ENCODE assay signal across 41 mouse cellular contexts in the genomic region with DNA sequence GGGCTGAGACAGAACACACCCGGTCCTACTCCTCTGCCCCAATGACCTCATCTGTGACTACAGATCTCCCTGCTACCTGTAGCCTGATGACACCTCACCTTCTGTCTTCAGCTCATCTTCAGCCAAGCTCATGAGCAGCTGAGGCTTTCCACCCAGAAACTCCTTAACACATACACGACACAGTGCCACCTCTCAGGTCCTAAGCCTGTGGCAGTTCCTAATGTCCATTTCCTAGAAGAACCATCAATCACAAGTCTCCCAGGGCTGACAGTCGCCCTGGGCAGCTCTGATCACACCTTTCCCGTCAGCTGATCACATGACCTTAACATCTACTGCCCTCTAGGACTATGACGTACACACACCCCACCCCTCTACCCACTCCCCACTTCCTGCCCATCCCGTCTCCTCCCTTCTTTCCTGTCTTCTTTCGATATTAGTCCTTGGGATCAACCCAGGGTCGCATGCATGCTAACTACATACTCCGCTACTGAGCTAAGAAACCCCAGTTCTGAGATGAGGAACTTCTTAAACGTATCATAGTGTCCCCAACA. TPM values are rescaled to one million over a fixed set of nuclear protein-coding genes. Genes with fewer than 3 reads are reported as not detected.
DNase-seq lines count a peak whose midpoint lies in the region; ATAC-seq and TF ChIP-seq lines count a peak whose summit lies in the region.
"Had no signal": no experiment of that assay in that cellular context is flagged by ENCODE, and none has a peak within 500 bp of the region (broad histone marks: within the 10 kb centered on the region; RNA-seq: fewer than 3 reads in every experiment).

No protein-coding gene starts in this region.

- H3K9me3 ChIP-seq in midbrain, embryonic 11.5 days (ENCODE audit: control insufficient read depth, low read length): no peaks in the 10 kb centered on the region
- H3K9me3 ChIP-seq in midbrain, embryonic 13.5 days: no peaks in the 10 kb centered on the region
- no peaks in the 10 kb centered on the region for H3K9me3 ChIP-seq in MEL (replicated peaks; ENCODE audit: insufficient read depth, low read length)
- H3K9me3 ChIP-seq: heart, embryonic 12.5 days; limb, embryonic 10.5 days; limb, embryonic 15.5 days; liver, embryonic 15.5 days; lung, embryonic 15.5 days; midbrain, embryonic 10.5 days; stomach, embryonic 15.5 days had no signal

- WGBS in midbrain, embryonic 11.5 days: 84% methylated on average over 10 of the region's 10 CpGs
- 85% methylated on average over 10 of the region's 10 CpGs for WGBS in midbrain, embryonic 13.5 days

- TF ChIP-seq POLR2A in MEL (IDR thresholded peaks at IDR 0.05; ENCODE audit: control insufficient read depth in 1 of 2, insufficient read depth in 1 of 2, low read depth in 1 of 2, low read length in 2 of 2, poor library complexity in 1 of 2): no peak

- H3K4me2 ChIP-seq in midbrain, embryonic 11.5 days: no peak overlapping the region
- no peak overlapping the region for H3K4me2 ChIP-seq in midbrain, embryonic 13.5 days (replicated peaks)
- H3K4me2 ChIP-seq: heart, embryonic 12.5 days; limb, embryonic 15.5 days; liver, embryonic 15.5 days; lung, embryonic 15.5 days; stomach, embryonic 15.5 days had no signal

- H3K9ac ChIP-seq in midbrain, embryonic 11.5 days (ENCODE audit: low read length): no peak overlapping the region
- no peak overlapping the region for H3K9ac ChIP-seq in midbrain, embryonic 13.5 days (replicated peaks)
- no peak overlapping the region for H3K9ac ChIP-seq in MEL (ENCODE audit: control insufficient read depth, low read depth, low read length, poor library complexity, severe bottlenecking)
- H3K9ac ChIP-seq: heart, embryonic 12.5 days; limb, embryonic 15.5 days; liver, embryonic 15.5 days; lung, embryonic 15.5 days; stomach, embryonic 15.5 days had no signal

- ATAC-seq in midbrain, embryonic 11.5 days (ENCODE audit: low FRiP score): no peak
- no peak for ATAC-seq in midbrain, embryonic 13.5 days
- ATAC-seq: forebrain, embryonic 16.5 days; hindbrain, embryonic 16.5 days; intestine, embryonic 16.5 days had no signal

- no peaks in the 10 kb centered on the region for H3K36me3 ChIP-seq in midbrain, embryonic 11.5 days (ENCODE audit: control insufficient read depth, insufficient read depth, low read length)
- H3K36me3 ChIP-seq in midbrain, embryonic 13.5 days: no peaks in the 10 kb centered on the region
- peaks cover 1 to 2% of the 10 kb centered on the region in 2 experiments; a peak in 1 of 4 replicates for H3K36me3 ChIP-seq in MEL (ENCODE audit: control insufficient read depth in 1 of 2, insufficient read depth in 2 of 2, low read length in 2 of 2)
- H3K36me3 ChIP-seq: limb, embryonic 10.5 days; midbrain, embryonic 10.5 days; stomach, embryonic 15.5 days had no signal

- H3K4me1 ChIP-seq in midbrain, embryonic 11.5 days (ENCODE audit: control insufficient read depth, insufficient read depth, low read length): no peaks in the 10 kb centered on the region
- no peaks in the 10 kb centered on the region for H3K4me1 ChIP-seq in midbrain, embryonic 13.5 days (replicated peaks)
- H3K4me1 ChIP-seq in MEL (ENCODE audit: control insufficient read depth in 1 of 2, insufficient read depth in 2 of 2, low read length in 2 of 2): peaks cover 2% of the 10 kb centered on the region in 2 experiments; a peak in 3 of 4 replicates
- H3K4me1 ChIP-seq: limb, embryonic 15.5 days; midbrain, embryonic 10.5 days had no signal

- no peak for TF ChIP-seq CTCF in MEL (IDR thresholded peaks at IDR 0.05 in 2 of 3, conservative IDR thresholded peaks at IDR 0.05 in 1 of 3; ENCODE audit: control insufficient read depth in 1 of 3, insufficient read depth in 1 of 3, low read depth in 2 of 3, low read length in 3 of 3, poor library complexity in 1 of 3, severe bottlenecking in 1 of 3)

- no peak overlapping the region for H3K4me3 ChIP-seq in midbrain, embryonic 11.5 days (ENCODE audit: low read depth, low read length)
- H3K4me3 ChIP-seq in midbrain, embryonic 13.5 days (replicated peaks): no peak overlapping the region
- H3K4me3 ChIP-seq in MEL (ENCODE audit: control insufficient read depth in 1 of 2, insufficient read depth in 1 of 2, low read depth in 2 of 2, low read length in 2 of 2): no peak overlapping the region
- H3K4me3 ChIP-seq: erythroblast, embryonic 14.5 days; gastrocnemius, adult 2 months; heart, embryonic 12.5 days; limb, embryonic 10.5 days; limb, embryonic 15.5 days; liver, embryonic 15.5 days; lung, embryonic 15.5 days; midbrain, embryonic 10.5 days; myocyte; stomach, embryonic 15.5 days had no signal

- no peak for TF ChIP-seq EP300 in MEL (IDR thresholded peaks at IDR 0.05; ENCODE audit: low read depth in 1 of 2, low read length in 2 of 2)

- no peak overlapping the region for H3K27ac ChIP-seq in midbrain, embryonic 11.5 days (ENCODE audit: low read depth, low read length)
- no peak overlapping the region for H3K27ac ChIP-seq in midbrain, embryonic 13.5 days
- no peak overlapping the region for H3K27ac ChIP-seq in MEL (ENCODE audit: control insufficient read depth, low read depth, low read length)
- H3K27ac ChIP-seq: gastrocnemius, adult 2 months; kidney, postnatal 0 days; limb, embryonic 10.5 days; limb, embryonic 15.5 days; liver, embryonic 15.5 days; lung, embryonic 15.5 days; midbrain, embryonic 10.5 days; stomach, embryonic 15.5 days had no signal

- no peak for TF ChIP-seq RAD21 in MEL (IDR thresholded peaks at IDR 0.05; ENCODE audit: low read depth, low read length)

- H3K27me3 ChIP-seq in midbrain, embryonic 11.5 days (ENCODE audit: control insufficient read depth, insufficient read depth, low read length): no peaks in the 10 kb centered on the region
- H3K27me3 ChIP-seq in midbrain, embryonic 13.5 days: no peaks in the 10 kb centered on the region
- H3K27me3 ChIP-seq in MEL (ENCODE audit: control insufficient read depth in 1 of 2, insufficient read depth in 2 of 2, low read length in 2 of 2): no peaks in the 10 kb centered on the region
- H3K27me3 ChIP-seq: heart, embryonic 12.5 days; limb, embryonic 15.5 days; liver, embryonic 15.5 days; lung, embryonic 15.5 days; stomach, embryonic 15.5 days had no signal

- DNase-seq in kidney, adult 11 months: peak; percentile 6
- DNase-seq in kidney, adult 18-20 months: no peak
- peak; percentile 49 for DNase-seq in midbrain, embryonic 11.5 days (ENCODE audit: low spot score, missing footprints)
- DNase-seq in MEL (ENCODE audit: low read depth, low spot score): no peak
- peak; percentile 42 for DNase-seq in naive thymus-derived CD4-positive, alpha-beta T cell, adult 2 months (ENCODE audit: low read depth)
- no peak for DNase-seq in testis, postnatal 10 days (ENCODE audit: low spot score)
- DNase-seq in layer of hippocampus, postnatal 14 days (ENCODE audit: low spot score in 2 of 2): no peak
- DNase-seq: adrenal gland, postnatal 25 days; B cell, adult 2 months; cerebellum, adult 18-20 months; cerebellum, postnatal 10 days; gastrocnemius, adult 2 months; gastrocnemius, postnatal 36 days; thymus, postnatal 14 days had no signal

- no peaks in the 10 kb centered on the region for H3K79me2 ChIP-seq in MEL (ENCODE audit: control insufficient read depth, insufficient read depth, low read length, poor library complexity)

TF ChIP-seq in MEL, 35 proteins besides CTCF, POLR2A, EP300 and RAD21:
- TF ChIP-seq SIN3A (IDR thresholded peaks at IDR 0.05; ENCODE audit: low read length) (no peak), USF1 (IDR thresholded peaks at IDR 0.05; ENCODE audit: low read depth, low read length) (peak; percentile 32; the same call in 1 of the 2 replicates)

RNA-seq across cellular contexts. Expression of a gene that starts 14.7 kb away (rescaled TPM):
- not detected in 2 replicates for polyA plus RNA-seq in midbrain, embryonic 11.5 days (2014; fragmentation: Nextera tagmentation; extraction: Ambion mirVana)
- polyA plus RNA-seq in midbrain, embryonic 13.5 days (2015; fragmentation: Nextera tagmentation; extraction: Ambion mirVana): not detected in 2 replicates
- not detected in 2 replicates for total RNA-seq in MEL (2012; rRNA removed)
- polyA plus RNA-seq in MEL (2012; ENCODE audit: insufficient read depth in 1 of 2, insufficient read length in 2 of 2, low read depth in 1 of 2, low replicate concordance in 2 of 2, missing spikeins in 1 of 2): not detected
- not detected for total RNA-seq in layer of hippocampus, postnatal 14 days (2021)
- total RNA-seq: adrenal gland, adult 18-20 months; adrenal gland, postnatal 25 days; gastrocnemius, adult 2 months; gastrocnemius, postnatal 36 days; heart, postnatal 25 days; left cerebral cortex, postnatal 10 days; megakaryocyte progenitor cell, adult 5-6 weeks; midbrain, postnatal 0 days had no signal
- polyA plus RNA-seq: brain, embryonic 14.5 days; cortical plate, adult 2 months; embryonic facial prominence, embryonic 14.5 days; erythroblast, embryonic 14.5 days; forebrain, embryonic 11.5 days; forebrain, embryonic 16.5 days; heart, embryonic 12.5 days; hindbrain, embryonic 11.5 days; hindbrain, embryonic 16.5 days; intestine, embryonic 16.5 days; kidney, postnatal 0 days; large intestine, adult 2 months; limb, embryonic 10.5 days; limb, embryonic 15.5 days; liver, embryonic 15.5 days; lung, embryonic 15.5 days; midbrain, embryonic 10.5 days; midbrain, postnatal 0 days; myocyte; neural tube, embryonic 14.5 days; stomach, embryonic 15.5 days; urinary bladder, adult 2 months had no signal

RNA-seq across cellular contexts. Expression of a gene that starts 44.2 kb away (rescaled TPM):
- not detected in 2 replicates for polyA plus RNA-seq in midbrain, embryonic 11.5 days (2014; fragmentation: Nextera tagmentation; extraction: Ambion mirVana)
- not detected in 2 replicates for polyA plus RNA-seq in midbrain, embryonic 13.5 days (2015; fragmentation: Nextera tagmentation; extraction: Ambion mirVana)
- total RNA-seq in MEL (2012; rRNA removed): not detected in 2 replicates
- polyA plus RNA-seq in MEL (2012; ENCODE audit: insufficient read depth in 1 of 2, insufficient read length in 2 of 2, low read depth in 1 of 2, low replicate concordance in 2 of 2, missing spikeins in 1 of 2): not detected
- total RNA-seq in layer of hippocampus, postnatal 14 days (2021): not detected
- total RNA-seq: adrenal gland, adult 18-20 months; adrenal gland, postnatal 25 days; gastrocnemius, adult 2 months; gastrocnemius, postnatal 36 days; heart, postnatal 25 days; left cerebral cortex, postnatal 10 days; megakaryocyte progenitor cell, adult 5-6 weeks; midbrain, postnatal 0 days had no signal
- polyA plus RNA-seq: brain, embryonic 14.5 days; cortical plate, adult 2 months; embryonic facial prominence, embryonic 14.5 days; erythroblast, embryonic 14.5 days; forebrain, embryonic 11.5 days; forebrain, embryonic 16.5 days; heart, embryonic 12.5 days; hindbrain, embryonic 11.5 days; hindbrain, embryonic 16.5 days; intestine, embryonic 16.5 days; kidney, postnatal 0 days; large intestine, adult 2 months; limb, embryonic 10.5 days; limb, embryonic 15.5 days; liver, embryonic 15.5 days; lung, embryonic 15.5 days; midbrain, embryonic 10.5 days; midbrain, postnatal 0 days; myocyte; neural tube, embryonic 14.5 days; stomach, embryonic 15.5 days; urinary bladder, adult 2 months had no signal

RNA-seq across cellular contexts. Expression of a gene that starts 51.3 kb away (rescaled TPM):
- polyA plus RNA-seq in midbrain, embryonic 11.5 days (2014; fragmentation: Nextera tagmentation; extraction: Ambion mirVana): 6.3 TPM in 2 replicates
- 4.8 and 5.0 TPM in 2 replicates for polyA plus RNA-seq in midbrain, embryonic 13.5 days (2015; fragmentation: Nextera tagmentation; extraction: Ambion mirVana)
- 23.6 and 30.7 TPM in 2 replicates for total RNA-seq in MEL (2012; rRNA removed)
- 10 to 100 TPM in 1 of 2 experiments, not detected in 1; 29.2 TPM for polyA plus RNA-seq in MEL (2012; ENCODE audit: insufficient read depth in 1 of 2, insufficient read length in 2 of 2, low read depth in 1 of 2, low replicate concordance in 2 of 2, missing spikeins in 1 of 2)
- total RNA-seq in layer of hippocampus, postnatal 14 days (2021): 1 to 10 TPM; 2.8 to 3.8 TPM

Comparison
In these comparisons a context has a peak if more than half of its experiments do, and no peak if none do; other contexts are left out.
1. DNase-seq: peak in kidney, adult 11 months (single experiment), midbrain, embryonic 11.5 days (single experiment) and naive thymus-derived CD4-positive, alpha-beta T cell, adult 2 months (single experiment); none in kidney, adult 18-20 months (single experiment), MEL (single experiment), testis, postnatal 10 days (single experiment) and layer of hippocampus, postnatal 14 days (0 of 2).